Mouse (Mus musculus) kidney, postnatal 0 days (tissue): ENCODE measurements around the gene Mfn1. TPM values are rescaled to one million over a fixed set of nuclear protein-coding genes. Genes with fewer than 3 reads are reported as not detected.

ENCODE experiments used
- ATAC-seq: fragments of 200-750 bp; cut with Nextera tagmentation; replicated peaks from 2 replicates; pipeline ENCODE4 v1.8.0; 2017; ENCODE audit warnings: low read depth, moderate number of reproducible peaks, moderate TSS enrichment, moderate library complexity; ENCODE audit not compliant: low FRiP score
- DNase-seq: peaks from one replicate; pipeline ENCODE4 v3.0.0-alpha.2; 2016; ENCODE audit warnings: low spot score
- H3K27ac ChIP-seq: fragments of 300-500 bp; sonication (generic); 2 replicates; pipeline ENCODE4 v1.5.1; 2014; ENCODE audit warnings: mild to moderate bottlenecking
- H3K27me3 ChIP-seq: fragments of 300-500 bp; sonication (generic); 2 replicates; pipeline ENCODE4 v1.6.1; 2014; ENCODE audit warnings: low read length, mixed read lengths; ENCODE audit not compliant: insufficient read depth
- H3K36me3 ChIP-seq: fragments of 300-500 bp; sonication (generic); 2 replicates; pipeline ENCODE4 v1.6.1; 2014; ENCODE audit warnings: low read length, mixed read lengths; ENCODE audit not compliant: insufficient read depth
- H3K4me1 ChIP-seq: fragments of 300-500 bp; sonication (generic); replicated peaks from 2 replicates; pipeline ENCODE4 v1.6.1; 2014; ENCODE audit warnings: antibody characterized with exemption, low read length, mixed read lengths; ENCODE audit not compliant: insufficient read depth
- H3K4me2 ChIP-seq: fragments of 300-500 bp; sonication (generic); 2 replicates; pipeline ENCODE4 v1.6.1; 2014; ENCODE audit warnings: mild to moderate bottlenecking, low read length, moderate library complexity, mixed read lengths
- H3K4me3 ChIP-seq: fragments of 300-500 bp; sonication (generic); replicated peaks from 2 replicates; pipeline ENCODE4 v1.5.1; 2014; ENCODE audit warnings: low read depth, low read length
- H3K9ac ChIP-seq: fragments of 300-500 bp; sonication (generic); 2 replicates; pipeline ENCODE4 v1.6.1; 2014; ENCODE audit warnings: low read depth, low read length
- H3K9me3 ChIP-seq: fragments of 300-500 bp; sonication (generic); replicated peaks from 2 replicates; pipeline ENCODE4 v1.6.1; 2016; ENCODE audit warnings: low read length, inconsistent platforms, mixed read lengths
- CTCF ChIP-seq: IDR thresholded peaks from 2 replicates; pipeline ENCODE4 v1.5.1; 2016; ENCODE audit warnings: antibody characterized with exemption, low read depth, mild to moderate bottlenecking, moderate library complexity
- WGBS: fragments of 180-500 bp; shearing (Covaris S2); extraction: QIAGEN DNeasy Blood & Tissue Kit; methylation state at CpG from one replicate; pipeline ENCODE4 v1.1.7; 2014; 5-methylcytosine and 5-hydroxymethylcytosine counted together
- polyA plus RNA-seq: library from polyadenylated mRNA; unstranded; fragments of >200 nt; fragmentation: Nextera tagmentation; extraction: Ambion mirVana; gene quantifications from 2 replicates; pipeline ENCODE4 v1.2.1, GENCODE M21; 2015

Mfn1 gene
- polyA plus RNA-seq, 1 experiment from 2014 or later: 34.9 TPM

DNA sequence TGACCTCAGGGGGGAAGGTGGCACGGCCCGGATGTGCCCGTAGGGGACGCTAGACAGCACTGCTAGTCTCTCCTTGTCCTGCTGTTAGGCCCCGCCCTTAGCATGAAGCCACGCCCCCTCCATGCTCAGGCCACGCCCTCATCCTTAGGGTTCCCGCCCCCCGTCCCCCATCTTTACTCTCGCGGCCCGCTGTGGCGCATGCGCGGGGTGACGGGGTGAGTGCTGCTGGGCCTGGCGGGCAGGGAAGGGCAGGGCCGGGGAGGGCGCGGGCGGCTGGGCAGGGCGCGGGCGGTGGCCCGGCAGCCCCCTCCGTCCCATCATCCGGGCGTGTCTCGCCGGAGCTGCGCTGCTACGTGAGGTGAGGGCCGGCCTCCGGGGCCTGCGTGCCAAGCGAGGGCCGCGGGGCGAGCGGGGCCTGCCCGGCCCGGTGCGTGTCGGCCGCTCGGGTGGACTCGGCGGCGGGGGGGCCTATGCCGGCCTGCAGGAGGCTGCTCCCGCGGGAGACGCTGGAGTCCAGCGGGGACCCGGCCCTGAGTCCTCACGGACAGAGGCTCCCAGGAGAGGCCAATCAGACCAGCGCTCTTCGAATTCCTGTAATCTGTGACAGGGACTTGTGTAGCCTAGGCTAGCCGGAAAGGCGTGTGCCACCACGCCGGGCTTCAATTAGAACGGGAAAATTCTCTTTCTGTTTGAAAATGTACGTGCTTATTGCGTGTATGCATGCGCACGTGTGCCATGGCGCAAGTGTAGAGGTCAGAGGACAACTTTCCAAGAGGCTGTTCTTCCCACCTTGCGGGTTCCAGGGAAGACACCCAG lies 18.7 kb upstream of the Mfn1 start:
- Histone ChIP-seq H3K27me3 (no peaks in the 10 kb centered on the region), H3K9ac (peak overlapping the region; percentile 92), H3K9me3 (no peaks in the 10 kb centered on the region), H3K4me1 (peaks cover 9% of the 10 kb centered on the region; the same call in 1 of the 2 replicates), H3K36me3 (no peaks in the 10 kb centered on the region), H3K4me2 (peak overlapping the region; percentile 76), H3K4me3 (peak overlapping the region; percentile 83), H3K27ac (peak overlapping the region; percentile 93)
- under 1% methylated on average over 55 of the region's 69 CpGs for WGBS
- peak; percentile 95 for DNase-seq
- peak; percentile 79 for TF ChIP-seq CTCF
- ATAC-seq: peak; percentile 94

- no peak for TF ChIP-seq CTCF
- Histone ChIP-seq H3K27me3 (no peaks in the 10 kb centered on the region), H3K36me3 (0 out of 2 replicates have a peak, but pooled peaks cover 3% of the 10 kb centered on the region), H3K9ac (peak overlapping the region; percentile 92), H3K27ac (peak overlapping the region; percentile 93), H3K9me3 (no peaks in the 10 kb centered on the region), H3K4me3 (peak overlapping the region; percentile 83), H3K4me2 (peak overlapping the region; percentile 76), H3K4me1 (peaks cover 9% of the 10 kb centered on the region; the same call in 1 of the 2 replicates)
- ATAC-seq (no peak), DNase-seq (peak; percentile 26)
- 5% methylated on average over 13 of the region's 13 CpGs for WGBS
Observed at GRCm38 (mm10) chr3:32511191-32511550, 18.1 kb upstream of the Mfn1 start.

- DNase-seq (no peak), ATAC-seq (no peak)
- TF ChIP-seq CTCF: no peak
- Histone ChIP-seq H3K4me1 (peaks cover 9% of the 10 kb centered on the region; the same call in 1 of the 2 replicates), H3K4me2 (no peak overlapping the region), H3K4me3 (no peak overlapping the region), H3K36me3 (peaks cover 10% of the 10 kb centered on the region; the same call in 1 of the 2 replicates), H3K27ac (no peak overlapping the region), H3K9me3 (no peaks in the 10 kb centered on the region), H3K9ac (no peak overlapping the region), H3K27me3 (no peaks in the 10 kb centered on the region)
- WGBS: 90% methylated on average over 7 of the region's 7 CpGs
Observed at GRCm38 (mm10) chr3:32512686-32513284, 16.5 kb upstream of the Mfn1 start.

- no peak overlapping the region for H3K4me2 ChIP-seq
- no peak for TF ChIP-seq CTCF
- no peak overlapping the region for H3K27ac ChIP-seq
- H3K27me3 ChIP-seq: no peaks in the 10 kb centered on the region
- no peaks in the 10 kb centered on the region for H3K9me3 ChIP-seq
- ATAC-seq (no peak), DNase-seq (no peak)
- H3K36me3 ChIP-seq: peaks cover 11% of the 10 kb centered on the region; the same call in 1 of the 2 replicates
- peaks cover 9% of the 10 kb centered on the region; the same call in 1 of the 2 replicates for H3K4me1 ChIP-seq
- H3K9ac ChIP-seq: no peak overlapping the region
- H3K4me3 ChIP-seq: no peak overlapping the region
Observed at GRCm38 (mm10) chr3:32513528-32513927, 15.7 kb upstream of the Mfn1 start.

GRCm38 (mm10) chr3:32527181-32527580 lies 2.1 kb upstream of the Mfn1 start:
- Histone ChIP-seq H3K27me3 (no peaks in the 10 kb centered on the region), H3K9me3 (no peaks in the 10 kb centered on the region), H3K4me3 (no peak overlapping the region), H3K36me3 (peaks cover 4% of the 10 kb centered on the region), H3K9ac (no peak overlapping the region), H3K27ac (no peak overlapping the region), H3K4me2 (no peak overlapping the region), H3K4me1 (0 out of 2 replicates have a peak, but pooled peaks cover 2% of the 10 kb centered on the region)
- ATAC-seq (no peak), DNase-seq (no peak)
- TF ChIP-seq CTCF: no peak
- 96% methylated on average over 4 of the region's 4 CpGs for WGBS

GRCm38 (mm10) chr3:32530041-32530440 lies 776 bp downstream of the Mfn1 start:
- Histone ChIP-seq H3K27me3 (no peaks in the 10 kb centered on the region), H3K4me1 (0 out of 2 replicates have a peak, but pooled peaks cover 2% of the 10 kb centered on the region), H3K9ac (peak overlapping the region; percentile 84), H3K9me3 (no peaks in the 10 kb centered on the region), H3K4me2 (peak overlapping the region; percentile 77), H3K4me3 (peak overlapping the region; percentile 92), H3K27ac (0 out of 2 replicates have a peak overlapping the region, but pooled peaks have one; percentile 85), H3K36me3 (peaks cover 3% of the 10 kb centered on the region)
- DNase-seq (peak; percentile 23), ATAC-seq (no peak)
- TF ChIP-seq CTCF: no peak
- WGBS: 16% methylated on average over 5 of the region's 5 CpGs
